Mouse (Mus musculus) heart, embryonic 11.5 days (tissue): ENCODE results near the gene Arhgef28. TPM values are rescaled to one million over a fixed set of nuclear protein-coding genes. Genes with fewer than 3 reads are reported as not detected.

ENCODE experiments used
- ATAC-seq: fragments of 200-750 bp; cut with Nextera tagmentation; replicated peaks from 2 replicates; pipeline ENCODE4 v1.8.0; 2017; ENCODE audit warnings: moderate library complexity; ENCODE audit not compliant: insufficient number of reproducible peaks, low FRiP score, low TSS enrichment
- H3K27ac ChIP-seq: fragments of 300-500 bp; sonication (generic); 2 replicates; pipeline ENCODE4 v1.5.1; 2014; ENCODE audit warnings: mild to moderate bottlenecking, low read depth, low read length
- H3K27me3 ChIP-seq: fragments of 300-500 bp; sonication (generic); 2 replicates; pipeline ENCODE4 v1.6.1; 2014; ENCODE audit warnings: mild to moderate bottlenecking, low read length, mixed read lengths; ENCODE audit not compliant: control insufficient read depth, insufficient read depth
- H3K36me3 ChIP-seq: fragments of 300-500 bp; sonication (generic); 2 replicates; pipeline ENCODE4 v1.6.1; 2014; ENCODE audit warnings: mild to moderate bottlenecking, low read length, moderate library complexity, mixed read lengths; ENCODE audit not compliant: control insufficient read depth, insufficient read depth
- H3K4me1 ChIP-seq: fragments of 300-500 bp; sonication (generic); 2 replicates; pipeline ENCODE4 v1.6.1; 2014; ENCODE audit warnings: low read length; ENCODE audit not compliant: control insufficient read depth, insufficient read depth
- H3K4me2 ChIP-seq: fragments of 300-500 bp; sonication (generic); 2 replicates; pipeline ENCODE4 v1.6.1; 2014; ENCODE audit warnings: mild to moderate bottlenecking, moderate library complexity
- H3K4me3 ChIP-seq: fragments of 300-500 bp; sonication (generic); 2 replicates; pipeline ENCODE4 v1.5.1; 2014; ENCODE audit warnings: low read depth, low read length
- H3K9ac ChIP-seq: fragments of 300-500 bp; sonication (generic); 2 replicates; pipeline ENCODE4 v1.6.1; 2014; ENCODE audit warnings: mild to moderate bottlenecking, low read depth, low read length, moderate library complexity
- H3K9me3 ChIP-seq: fragments of 300-500 bp; sonication (generic); replicated peaks from 2 replicates; pipeline ENCODE4 v1.6.1; 2016; ENCODE audit warnings: low read length; ENCODE audit not compliant: control insufficient read depth
- WGBS: fragments of 180-500 bp; shearing (Covaris S2); extraction: QIAGEN DNeasy Blood & Tissue Kit; methylation state at CpG from one replicate; pipeline ENCODE4 v1.1.7; 2014; ENCODE audit not compliant: insufficient replicate concordance; 5-methylcytosine and 5-hydroxymethylcytosine counted together
- polyA plus RNA-seq: library from polyadenylated mRNA; unstranded; fragments of >200 nt; fragmentation: Nextera tagmentation; extraction: Ambion mirVana; gene quantifications from 2 replicates; pipeline ENCODE4 v1.2.1, GENCODE M21; 2014

Gene Arhgef28
- polyA plus RNA-seq, 1 experiment from 2014 or later = 11.0 TPM

DNA sequence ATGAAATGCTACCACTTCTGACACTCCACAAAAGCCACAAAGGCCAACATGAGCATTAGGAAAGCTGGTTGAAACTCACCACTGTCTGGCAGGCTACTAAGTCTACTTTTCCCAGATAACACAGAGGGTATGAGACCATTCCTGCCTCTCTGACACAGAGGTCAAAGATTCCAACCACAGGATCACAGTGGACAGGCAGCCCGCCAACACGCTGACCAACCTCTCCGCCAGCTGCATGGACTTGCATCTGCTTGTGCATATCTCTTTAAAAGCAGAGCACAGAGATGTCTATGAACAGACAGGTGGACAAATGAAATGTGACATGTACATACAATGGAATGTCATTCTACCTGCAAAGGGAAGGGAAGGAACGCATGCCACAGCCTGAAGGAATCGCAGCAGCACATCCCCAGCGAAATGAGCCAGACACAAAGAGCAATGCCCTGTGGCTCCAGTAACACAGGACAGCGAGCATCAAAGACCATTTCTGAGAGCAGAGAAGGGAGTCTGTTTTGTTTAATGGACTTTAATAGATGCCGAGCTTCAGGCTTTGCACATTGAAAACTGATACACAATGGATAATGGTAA lies 59.6 kb downstream of the Arhgef28 start:
- WGBS = 77% methylated on average over 8 of the region's 8 CpGs
- Histone ChIP-seq H3K4me1 (no peaks in the 10 kb centered on the region; the same call in 1 of the 2 replicates), H3K36me3 (no peaks in the 10 kb centered on the region), H3K27ac (no peak overlapping the region), H3K4me3 (no peak overlapping the region), H3K27me3 (no peaks in the 10 kb centered on the region), H3K9ac (no peak overlapping the region), H3K9me3 (no peaks in the 10 kb centered on the region), H3K4me2 (no peak overlapping the region)
- no peak for ATAC-seq

DNA sequence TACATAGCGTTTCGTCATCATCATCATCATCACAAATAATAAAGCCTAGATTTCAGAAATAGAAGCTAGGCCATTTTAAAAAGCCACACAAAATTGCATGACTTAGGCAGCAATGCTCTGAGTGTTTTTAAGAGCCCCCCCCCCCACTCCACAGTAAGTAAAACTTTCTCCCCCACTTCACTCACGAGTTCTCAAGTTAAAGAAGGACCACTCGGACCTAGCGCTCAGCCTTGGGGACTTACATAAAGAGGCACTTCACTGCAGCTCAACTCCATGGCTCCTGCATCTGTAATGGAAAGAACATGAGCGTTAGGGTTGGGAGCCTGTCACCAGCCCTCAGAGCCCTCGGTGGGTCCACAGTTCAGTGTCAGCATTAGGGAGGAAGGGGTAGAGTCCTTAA lies 60.9 kb downstream of the Arhgef28 start:
- Histone ChIP-seq H3K27ac (no peak overlapping the region), H3K4me2 (no peak overlapping the region), H3K4me1 (no peaks in the 10 kb centered on the region; the same call in 1 of the 2 replicates), H3K4me3 (no peak overlapping the region), H3K9ac (no peak overlapping the region), H3K9me3 (no peaks in the 10 kb centered on the region), H3K36me3 (no peaks in the 10 kb centered on the region), H3K27me3 (no peaks in the 10 kb centered on the region)
- 81% methylated on average over 7 of the region's 7 CpGs for WGBS
- ATAC-seq = no peak

DNA sequence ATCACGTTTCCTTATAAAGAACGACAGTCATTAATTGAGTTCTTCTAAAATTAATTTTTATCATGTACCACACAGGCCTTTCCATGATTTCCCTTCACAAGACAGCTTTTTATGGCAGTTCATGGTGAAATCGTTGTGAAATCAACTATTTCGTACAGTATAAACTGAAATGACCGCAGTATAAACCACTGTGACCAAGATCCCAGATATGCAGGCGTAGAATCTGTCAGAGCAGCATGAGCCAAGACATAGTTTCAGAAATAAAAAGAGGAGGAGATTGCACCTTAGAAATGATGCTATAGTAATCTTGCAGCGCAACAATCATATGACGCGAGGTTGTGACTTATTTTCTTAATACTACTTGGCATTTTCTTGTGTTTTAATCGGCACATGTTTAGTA lies 63.2 kb downstream of the Arhgef28 start:
- Histone ChIP-seq H3K9ac (no peak overlapping the region), H3K4me1 (no peaks in the 10 kb centered on the region; the same call in 1 of the 2 replicates), H3K4me2 (no peak overlapping the region), H3K4me3 (no peak overlapping the region), H3K9me3 (no peaks in the 10 kb centered on the region), H3K27ac (no peak overlapping the region), H3K36me3 (no peaks in the 10 kb centered on the region), H3K27me3 (no peaks in the 10 kb centered on the region)
- ATAC-seq = no peak
- WGBS = 90% methylated on average over 10 of the region's 10 CpGs

DNA sequence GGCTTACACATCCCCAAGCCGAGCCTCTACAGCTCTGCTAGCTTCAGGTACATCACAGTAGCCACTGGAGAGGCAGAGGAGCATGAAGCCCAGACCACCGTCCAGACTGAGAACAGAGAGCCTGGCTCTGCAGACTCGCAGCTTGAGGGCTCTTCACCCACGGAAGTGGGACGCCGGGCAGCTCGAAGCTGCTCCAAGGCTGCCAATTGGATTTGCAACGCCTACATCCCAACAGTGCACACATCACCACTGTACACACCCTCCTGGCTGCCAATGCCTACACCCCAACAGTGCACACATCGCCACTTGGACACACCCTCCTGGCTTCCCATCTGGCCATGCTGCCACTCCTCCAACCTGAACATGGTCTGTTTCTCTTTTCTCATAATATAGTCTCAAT lies 65.6 kb downstream of the Arhgef28 start:
- no peaks in the 10 kb centered on the region for H3K27me3 ChIP-seq
- no peak overlapping the region for H3K4me2 ChIP-seq
- H3K9ac ChIP-seq = no peak overlapping the region
- H3K4me3 ChIP-seq = no peak overlapping the region
- WGBS = 72% methylated on average over 9 of the region's 9 CpGs
- H3K9me3 ChIP-seq = no peaks in the 10 kb centered on the region
- no peaks in the 10 kb centered on the region for H3K36me3 ChIP-seq
- ATAC-seq = no peak
- H3K27ac ChIP-seq = no peak overlapping the region
- H3K4me1 ChIP-seq = peaks cover 7% of the 10 kb centered on the region; the same call in 1 of the 2 replicates

DNA sequence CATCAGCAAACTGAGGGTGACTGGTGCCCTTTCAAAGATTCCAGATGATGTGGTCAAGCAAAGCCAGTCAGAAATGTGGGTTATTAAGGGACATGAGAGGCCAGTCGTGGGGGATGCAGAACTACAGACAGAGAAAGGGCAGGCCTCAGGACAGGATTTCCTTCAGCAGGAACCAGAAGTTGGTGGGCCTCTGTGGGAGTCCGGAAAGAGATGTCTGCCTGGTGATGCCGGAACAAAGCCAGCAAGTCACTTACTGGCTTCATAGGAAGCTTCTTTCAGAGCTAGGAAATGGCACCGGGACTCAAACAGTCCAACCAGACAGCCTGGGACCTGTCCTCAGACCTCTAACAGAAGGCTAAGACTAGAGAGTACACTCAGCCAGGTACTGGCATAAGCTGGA lies 67.5 kb downstream of the Arhgef28 start:
- ATAC-seq = no peak
- 53% methylated on average over 4 of the region's 4 CpGs for WGBS
- H3K9ac ChIP-seq = no peak overlapping the region
- H3K4me1 ChIP-seq = peaks cover 9% of the 10 kb centered on the region; the same call in 1 of the 2 replicates
- H3K36me3 ChIP-seq = no peaks in the 10 kb centered on the region
- no peaks in the 10 kb centered on the region for H3K27me3 ChIP-seq
- no peaks in the 10 kb centered on the region for H3K9me3 ChIP-seq
- H3K27ac ChIP-seq = no peak overlapping the region
- H3K4me3 ChIP-seq = no peak overlapping the region
- no peak overlapping the region for H3K4me2 ChIP-seq

DNA sequence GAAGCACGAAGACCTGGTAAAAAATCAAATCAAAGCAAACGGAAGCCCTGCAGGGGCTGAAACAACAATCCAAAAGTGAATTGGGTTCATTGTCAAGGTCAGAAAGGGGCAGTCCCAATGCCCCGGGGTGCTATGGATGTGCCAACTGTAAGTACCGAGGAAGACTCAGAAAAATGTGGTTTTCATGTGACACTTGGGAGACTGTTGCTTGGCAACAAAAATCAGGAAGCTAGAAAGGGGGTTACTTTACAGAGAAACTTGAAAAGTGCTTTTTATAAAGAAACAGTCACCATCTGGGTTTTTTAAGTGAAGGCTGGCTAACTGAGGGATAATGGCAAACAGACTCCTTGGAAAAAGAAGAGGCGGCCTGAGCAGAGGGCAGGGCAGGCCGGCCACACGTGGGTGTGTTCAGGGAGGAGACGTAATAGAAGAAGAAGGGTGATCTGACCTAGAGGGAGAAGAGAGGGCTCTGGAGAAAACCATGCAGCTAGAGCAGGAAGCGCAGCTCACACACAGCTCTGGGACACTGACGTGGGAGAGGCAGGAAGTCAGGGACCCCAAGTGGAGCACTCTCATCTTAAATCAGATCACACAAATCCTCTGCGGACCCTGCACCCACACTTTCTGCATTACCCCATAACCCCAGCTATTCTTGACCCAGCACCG lies 70.2 kb downstream of the Arhgef28 start:
- no peak for ATAC-seq
- WGBS = 44% methylated on average over 12 of the region's 12 CpGs
- Histone ChIP-seq H3K9ac (no peak overlapping the region), H3K36me3 (no peaks in the 10 kb centered on the region), H3K4me3 (no peak overlapping the region), H3K4me2 (no peak overlapping the region), H3K4me1 (peaks cover 9% of the 10 kb centered on the region; the same call in 1 of the 2 replicates), H3K27ac (no peak overlapping the region), H3K27me3 (no peaks in the 10 kb centered on the region), H3K9me3 (no peaks in the 10 kb centered on the region)

DNA sequence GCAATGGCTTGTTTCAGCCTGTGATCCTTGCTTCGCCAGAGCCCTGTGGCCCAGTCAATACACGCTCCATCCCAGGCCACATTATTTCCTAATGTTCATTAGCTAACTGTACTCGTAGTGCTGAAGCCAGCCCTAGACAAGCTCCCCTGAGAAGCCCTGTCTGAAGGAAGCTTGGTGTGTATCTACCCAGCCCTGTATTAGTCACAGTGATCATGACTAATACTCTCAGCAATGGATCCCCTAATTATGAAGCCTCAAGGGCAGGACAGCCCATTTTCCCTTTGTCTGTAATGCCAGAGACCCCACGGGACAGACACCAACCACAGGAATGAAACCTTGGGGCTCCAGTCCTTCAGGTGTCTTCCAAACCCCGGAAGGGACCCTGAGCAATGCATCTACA lies 73.3 kb downstream of the Arhgef28 start:
- Histone ChIP-seq H3K4me3 (no peak overlapping the region), H3K4me2 (no peak overlapping the region), H3K27ac (no peak overlapping the region), H3K36me3 (no peaks in the 10 kb centered on the region), H3K9ac (no peak overlapping the region), H3K4me1 (peaks cover 9% of the 10 kb centered on the region; the same call in 1 of the 2 replicates), H3K27me3 (no peaks in the 10 kb centered on the region), H3K9me3 (no peaks in the 10 kb centered on the region)
- WGBS = 74% methylated on average over 5 of the region's 5 CpGs
- no peak for ATAC-seq

DNA sequence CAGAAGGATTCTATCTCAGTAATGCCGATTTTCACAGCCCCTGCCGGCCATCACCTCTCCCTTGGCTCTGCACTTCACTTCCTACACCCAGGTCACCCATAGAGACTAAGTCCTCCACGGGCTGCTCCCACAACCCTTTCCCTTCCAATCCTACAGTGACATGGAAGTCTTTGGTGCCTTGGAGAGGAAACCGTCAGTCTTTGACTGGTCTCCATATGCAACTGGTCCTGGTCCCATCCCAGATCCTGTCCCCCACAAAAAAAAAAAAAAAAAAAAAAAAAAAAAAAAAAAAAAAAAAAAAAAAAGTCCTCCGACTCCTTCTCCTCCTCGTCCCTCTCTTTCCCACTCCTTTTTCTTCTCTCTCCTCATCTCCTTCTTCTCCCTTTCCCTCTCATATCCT lies 74.0 kb downstream of the Arhgef28 start:
- no peak overlapping the region for H3K4me3 ChIP-seq
- no peaks in the 10 kb centered on the region for H3K36me3 ChIP-seq
- no peaks in the 10 kb centered on the region for H3K9me3 ChIP-seq
- H3K27ac ChIP-seq = no peak overlapping the region
- WGBS = 69% methylated on average over 6 of the region's 6 CpGs
- no peak overlapping the region for H3K9ac ChIP-seq
- H3K27me3 ChIP-seq = no peaks in the 10 kb centered on the region
- peaks cover 9% of the 10 kb centered on the region; the same call in 1 of the 2 replicates for H3K4me1 ChIP-seq
- H3K4me2 ChIP-seq = no peak overlapping the region
- no peak for ATAC-seq

DNA sequence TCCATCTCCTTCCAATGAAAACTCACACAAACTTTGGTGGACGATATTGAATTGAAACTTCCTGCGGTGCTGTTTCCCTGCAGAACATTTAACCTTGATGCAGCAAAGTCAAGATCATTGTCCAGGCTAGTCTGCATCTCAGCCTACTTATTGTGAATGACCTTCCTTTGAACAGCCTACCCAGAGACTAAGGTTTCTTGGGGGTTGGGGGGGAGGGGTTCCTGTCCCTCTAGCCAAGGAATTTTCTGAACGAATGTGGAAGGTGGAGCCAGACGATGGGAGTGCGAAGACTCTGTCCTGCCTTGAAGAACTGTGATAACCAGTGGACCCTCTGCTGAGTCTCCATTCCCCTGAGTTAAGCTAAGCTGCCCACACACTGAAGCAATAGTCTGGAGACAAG lies 80.6 kb downstream of the Arhgef28 start:
- no peak overlapping the region for H3K9ac ChIP-seq
- 46% methylated on average over 5 of the region's 5 CpGs for WGBS
- no peak overlapping the region for H3K4me3 ChIP-seq
- no peak overlapping the region for H3K4me2 ChIP-seq
- no peaks in the 10 kb centered on the region for H3K27me3 ChIP-seq
- ATAC-seq = no peak
- no peaks in the 10 kb centered on the region for H3K9me3 ChIP-seq
- H3K4me1 ChIP-seq = peaks cover 24% of the 10 kb centered on the region
- no peak overlapping the region for H3K27ac ChIP-seq
- no peaks in the 10 kb centered on the region for H3K36me3 ChIP-seq
